Mouse (Mus musculus) heart, embryonic 14.5 days (tissue): ENCODE measurements around the gene Umps. TPM values are rescaled to one million over a fixed set of nuclear protein-coding genes. Genes with fewer than 3 reads are reported as not detected.

Source experiments
- ATAC-seq: fragments of 200-750 bp; cut with Nextera tagmentation; 2 replicates; pipeline ENCODE4 v1.8.0; 2017; ENCODE audit warnings: low read depth, moderate TSS enrichment; ENCODE audit not compliant: insufficient number of reproducible peaks, insufficient read depth, low FRiP score
- H3K27ac ChIP-seq, 2 experiments: fragments of 200-500 bp in 1 of 2; fragments of 300-500 bp in 1 of 2; sonication (generic) in 1 of 2; replicated peaks in 1 of 2; 2 replicates each; pipeline ENCODE4 v1.5.1; 2012 to 2014; ENCODE audit warnings: low read depth in 2 of 2, low read length in 2 of 2, control low read depth in 1 of 2, mild to moderate bottlenecking in 1 of 2, mixed read lengths in 1 of 2; ENCODE audit not compliant: control insufficient read depth in 1 of 2, insufficient read depth in 1 of 2
- H3K27me3 ChIP-seq: fragments of 300-500 bp; sonication (generic); 2 replicates; pipeline ENCODE4 v1.6.1; 2014; ENCODE audit warnings: mild to moderate bottlenecking, low read length, control low read depth; ENCODE audit not compliant: control insufficient read depth, insufficient read depth
- H3K36me3 ChIP-seq: fragments of 300-500 bp; sonication (generic); 2 replicates; pipeline ENCODE4 v1.6.1; 2014; ENCODE audit warnings: mild to moderate bottlenecking, control low read depth, low read length, mixed read lengths; ENCODE audit not compliant: control insufficient read depth, insufficient read depth
- H3K4me1 ChIP-seq, 2 experiments: fragments of 200-500 bp in 1 of 2; fragments of 300-500 bp in 1 of 2; sonication (generic) in 1 of 2; 2 replicates each; pipeline ENCODE4 v1.6.1; 2012 to 2014; ENCODE audit warnings: low read length in 2 of 2, control low read depth in 1 of 2, mixed read lengths in 1 of 2; ENCODE audit not compliant: control insufficient read depth in 2 of 2, insufficient read depth in 2 of 2
- H3K4me2 ChIP-seq: fragments of 300-500 bp; sonication (generic); 2 replicates; pipeline ENCODE4 v1.6.1; 2014; ENCODE audit warnings: mild to moderate bottlenecking, low read length
- H3K4me3 ChIP-seq, 2 experiments: fragments of 200-500 bp in 1 of 2; fragments of 300-500 bp in 1 of 2; sonication (generic) in 1 of 2; 2 replicates each; pipeline ENCODE4 v1.5.1; 2012 to 2014; ENCODE audit warnings: low read length in 2 of 2, mild to moderate bottlenecking in 2 of 2, control low read depth in 1 of 2, low read depth in 1 of 2, moderate library complexity in 1 of 2; ENCODE audit not compliant: control insufficient read depth in 1 of 2, insufficient read depth in 1 of 2
- H3K9ac ChIP-seq: fragments of 300-500 bp; sonication (generic); 2 replicates; pipeline ENCODE4 v1.6.1; 2014; ENCODE audit warnings: mild to moderate bottlenecking, low read length
- H3K9me3 ChIP-seq: fragments of 300-500 bp; sonication (generic); 2 replicates; pipeline ENCODE4 v1.6.1; 2016; ENCODE audit warnings: low read length, control low read depth; ENCODE audit not compliant: control insufficient read depth
- WGBS: fragments of 180-500 bp; shearing (Covaris S2); extraction: QIAGEN DNeasy Blood & Tissue Kit; methylation state at CpG from one replicate; pipeline ENCODE4 v1.1.7; 2014; 5-methylcytosine and 5-hydroxymethylcytosine counted together
- polyA plus RNA-seq: library from polyadenylated mRNA; unstranded; fragments of >200 nt; fragmentation: Nextera tagmentation; extraction: Ambion mirVana; gene quantifications from 2 replicates; pipeline ENCODE4 v1.2.1, GENCODE M21; 2014

The Umps gene
- polyA plus RNA-seq, 1 experiment from 2014 or later: 26.9 TPM

GRCm38 (mm10) chr16:33953008-33953407 lies 13.8 kb downstream of the Umps start:
- H3K9me3 ChIP-seq: no peaks in the 10 kb centered on the region
- H3K4me3 ChIP-seq: no peak overlapping the region
- no peak overlapping the region for H3K4me2 ChIP-seq
- WGBS: 78% methylated on average over 4 of the region's 4 CpGs
- no peak for ATAC-seq
- no peaks in the 10 kb centered on the region for H3K4me1 ChIP-seq
- H3K9ac ChIP-seq: no peak overlapping the region
- peaks cover 81% of the 10 kb centered on the region for H3K36me3 ChIP-seq
- H3K27me3 ChIP-seq: no peaks in the 10 kb centered on the region
- no peak overlapping the region for H3K27ac ChIP-seq

- peaks cover 71% of the 10 kb centered on the region for H3K36me3 ChIP-seq
- WGBS: 16% methylated on average over 4 of the region's 4 CpGs
- no peaks in the 10 kb centered on the region for H3K27me3 ChIP-seq
- H3K4me1 ChIP-seq: peaks cover 4 to 6% of the 10 kb centered on the region in 2 experiments
- no peak overlapping the region for H3K27ac ChIP-seq
- no peaks in the 10 kb centered on the region for H3K9me3 ChIP-seq
- ATAC-seq: peak; percentile 31; the same call in 1 of the 2 replicates
- H3K4me2 ChIP-seq: no peak overlapping the region
- H3K4me3 ChIP-seq: no peak overlapping the region
- H3K9ac ChIP-seq: no peak overlapping the region
Measured at GRCm38 (mm10) chr16:33950830-33951229, 16.0 kb downstream of the Umps start.

- no peak for ATAC-seq
- no peaks in the 10 kb centered on the region for H3K27me3 ChIP-seq
- no peak overlapping the region for H3K4me2 ChIP-seq
- H3K4me1 ChIP-seq: peaks cover 8 to 10% of the 10 kb centered on the region in 2 experiments
- no peak overlapping the region for H3K27ac ChIP-seq
- peaks cover 66% of the 10 kb centered on the region for H3K36me3 ChIP-seq
- no peak overlapping the region for H3K4me3 ChIP-seq
- no peaks in the 10 kb centered on the region for H3K9me3 ChIP-seq
- WGBS: 77% methylated on average over 6 of the region's 6 CpGs
- no peak overlapping the region for H3K9ac ChIP-seq
Measured at GRCm38 (mm10) chr16:33950386-33950785, 16.5 kb downstream of the Umps start.

GRCm38 (mm10) chr16:33947664-33948571 lies 18.9 kb downstream of the Umps start:
- Histone ChIP-seq H3K4me3 (no peak overlapping the region), H3K27me3 (no peaks in the 10 kb centered on the region), H3K4me1 (peaks cover 20 to 31% of the 10 kb centered on the region in 2 experiments), H3K9ac (no peak overlapping the region), H3K27ac (no peak overlapping the region), H3K4me2 (no peak overlapping the region), H3K9me3 (no peaks in the 10 kb centered on the region), H3K36me3 (peaks cover 41% of the 10 kb centered on the region)
- no peak for ATAC-seq
- WGBS: 87% methylated on average over 17 of the region's 17 CpGs

GRCm38 (mm10) chr16:33946021-33946420 lies 20.8 kb downstream of the Umps start:
- Histone ChIP-seq H3K9ac (no peak overlapping the region), H3K27ac (peak overlapping the region; percentile 31 to 38; a peak in 1 of 4 replicates), H3K27me3 (no peaks in the 10 kb centered on the region), H3K9me3 (no peaks in the 10 kb centered on the region), H3K36me3 (peaks cover 33% of the 10 kb centered on the region), H3K4me3 (no peak overlapping the region), H3K4me1 (peaks cover 39 to 50% of the 10 kb centered on the region in 2 experiments), H3K4me2 (no peak overlapping the region)
- no peak for ATAC-seq
- WGBS: 31% methylated on average over 7 of the region's 7 CpGs

GRCm38 (mm10) chr16:33944772-33945171 lies 22.1 kb downstream of the Umps start:
- Histone ChIP-seq H3K27ac (peak overlapping the region; percentile 40 to 70), H3K9ac (no peak overlapping the region; the same call in 1 of the 2 replicates), H3K9me3 (no peaks in the 10 kb centered on the region), H3K36me3 (peaks cover 27% of the 10 kb centered on the region), H3K4me3 (no peak overlapping the region), H3K4me1 (peaks cover 51 to 63% of the 10 kb centered on the region in 2 experiments), H3K27me3 (no peaks in the 10 kb centered on the region), H3K4me2 (no peak overlapping the region)
- WGBS: 10% methylated on average over 6 of the region's 6 CpGs
- ATAC-seq: no peak

- no peak overlapping the region for H3K4me3 ChIP-seq
- ATAC-seq: no peak
- no peak overlapping the region for H3K9ac ChIP-seq
- H3K27ac ChIP-seq: no peak overlapping the region
- no peaks in the 10 kb centered on the region for H3K9me3 ChIP-seq
- WGBS: 86% methylated on average over 4 of the region's 4 CpGs
- no peak overlapping the region for H3K4me2 ChIP-seq
- peaks cover 57 to 69% of the 10 kb centered on the region in 2 experiments for H3K4me1 ChIP-seq
- H3K27me3 ChIP-seq: no peaks in the 10 kb centered on the region
- peaks cover 22% of the 10 kb centered on the region for H3K36me3 ChIP-seq
Measured at GRCm38 (mm10) chr16:33944126-33944525, 22.7 kb downstream of the Umps start.
